Mouse (Mus musculus) intestine, embryonic 15.5 days (tissue): ENCODE data around the gene Col18a1. TPM values are rescaled to one million over a fixed set of nuclear protein-coding genes. Genes with fewer than 3 reads are reported as not detected.

Experiments used
- ATAC-seq: fragments of 200-750 bp; cut with Nextera tagmentation; 2 replicates; pipeline ENCODE4 v1.8.0; 2017; ENCODE audit warnings: moderate TSS enrichment, moderate library complexity
- H3K27ac ChIP-seq: fragments of 300-500 bp; sonication (generic); 2 replicates; pipeline ENCODE4 v1.5.1; 2015; ENCODE audit warnings: mild to moderate bottlenecking, inconsistent platforms
- H3K27me3 ChIP-seq: fragments of 300-500 bp; sonication (generic); replicated peaks from 2 replicates; pipeline ENCODE4 v1.6.1; 2015; ENCODE audit warnings: inconsistent platforms
- H3K36me3 ChIP-seq: fragments of 300-500 bp; sonication (generic); 2 replicates; pipeline ENCODE4 v1.6.1; 2015; ENCODE audit warnings: inconsistent platforms
- H3K4me1 ChIP-seq: fragments of 300-500 bp; sonication (generic); replicated peaks from 2 replicates; pipeline ENCODE4 v1.6.1; 2015; ENCODE audit warnings: inconsistent platforms
- H3K4me2 ChIP-seq: fragments of 300-500 bp; sonication (generic); replicated peaks from 2 replicates; pipeline ENCODE4 v1.6.1; 2015; ENCODE audit warnings: mild to moderate bottlenecking, inconsistent platforms
- H3K4me3 ChIP-seq: fragments of 300-500 bp; sonication (generic); replicated peaks from 2 replicates; pipeline ENCODE4 v1.5.1; 2015; ENCODE audit warnings: inconsistent platforms
- H3K9ac ChIP-seq: fragments of 300-500 bp; sonication (generic); 2 replicates; pipeline ENCODE4 v1.6.1; 2015; ENCODE audit warnings: inconsistent platforms
- H3K9me3 ChIP-seq: fragments of 300-500 bp; sonication (generic); 2 replicates; pipeline ENCODE4 v1.6.1; 2016; ENCODE audit warnings: inconsistent platforms
- WGBS: fragments of 180-500 bp; shearing (Covaris S2); methylation state at CpG from one replicate; pipeline ENCODE4 v1.1.7; 2015; 5-methylcytosine and 5-hydroxymethylcytosine counted together
- polyA plus RNA-seq: library from polyadenylated mRNA; unstranded; fragments of >200 nt; fragmentation: Nextera tagmentation; extraction: Ambion mirVana; gene quantifications from 2 replicates; pipeline ENCODE4 v1.2.1, GENCODE M21; 2015

Gene Col18a1
- polyA plus RNA-seq, 1 experiment from 2014 or later: 59.5 TPM

- peak; percentile 92 for ATAC-seq
- peak overlapping the region; percentile 59 for H3K4me3 ChIP-seq
- peak overlapping the region; percentile 95 for H3K4me2 ChIP-seq
- H3K4me1 ChIP-seq: peaks cover 21% of the 10 kb centered on the region
- H3K27me3 ChIP-seq: no peaks in the 10 kb centered on the region
- peak overlapping the region; percentile 73 for H3K9ac ChIP-seq
- no peaks in the 10 kb centered on the region for H3K9me3 ChIP-seq
- under 1% methylated on average over 49 of the region's 49 CpGs for WGBS
- H3K27ac ChIP-seq: peak overlapping the region; percentile 64; the same call in 1 of the 2 replicates
- no peaks in the 10 kb centered on the region for H3K36me3 ChIP-seq
Observed at GRCm38 (mm10) chr10:77032591-77033322, 133.6 kb downstream of the Col18a1 start.

GRCm38 (mm10) chr10:77031768-77032375 lies 134.5 kb downstream of the Col18a1 start, which contains the start of gene Slc19a1:
TSS of gene Slc19a1 (plus strand) at chr10:77032241.
- 43% methylated on average over 13 of the region's 13 CpGs for WGBS
- H3K4me2 ChIP-seq: peak within 1 kb of the TSS; percentile 95
- H3K27me3 ChIP-seq: no peaks in the 10 kb centered on the region
- H3K4me1 ChIP-seq: peaks cover 21% of the 10 kb centered on the region
- H3K9ac ChIP-seq: peak within 1 kb of the TSS; percentile 73
- H3K36me3 ChIP-seq: no peaks in the 10 kb centered on the region
- H3K9me3 ChIP-seq: no peaks in the 10 kb centered on the region
- H3K4me3 ChIP-seq: peak within 1 kb of the TSS; percentile 59
- no peak for ATAC-seq
- peak within 1 kb of the TSS; percentile 64; the same call in 1 of the 2 replicates for H3K27ac ChIP-seq

GRCm38 (mm10) chr10:77030666-77031065 lies 135.7 kb downstream of the Col18a1 start:
- Histone ChIP-seq H3K4me1 (peaks cover 21% of the 10 kb centered on the region), H3K36me3 (no peaks in the 10 kb centered on the region), H3K9ac (no peak overlapping the region), H3K27ac (no peak overlapping the region), H3K4me2 (no peak overlapping the region), H3K9me3 (no peaks in the 10 kb centered on the region), H3K27me3 (no peaks in the 10 kb centered on the region), H3K4me3 (no peak overlapping the region)
- WGBS: 79% methylated on average over 5 of the region's 5 CpGs
- ATAC-seq: no peak

- Histone ChIP-seq H3K4me2 (no peak overlapping the region), H3K9ac (no peak overlapping the region), H3K4me3 (no peak overlapping the region), H3K27me3 (no peaks in the 10 kb centered on the region), H3K27ac (peak overlapping the region; percentile 54; the same call in 1 of the 2 replicates), H3K9me3 (no peaks in the 10 kb centered on the region), H3K36me3 (no peaks in the 10 kb centered on the region), H3K4me1 (peaks cover 13% of the 10 kb centered on the region)
- peak; percentile 15 for ATAC-seq
- WGBS: 80% methylated on average over 4 of the region's 4 CpGs
Observed at GRCm38 (mm10) chr10:77029761-77030160, 136.6 kb downstream of the Col18a1 start.

- ATAC-seq: no peak
- H3K36me3 ChIP-seq: no peaks in the 10 kb centered on the region
- H3K27ac ChIP-seq: no peak overlapping the region
- no peak overlapping the region for H3K4me3 ChIP-seq
- no peak overlapping the region for H3K4me2 ChIP-seq
- peaks cover 5% of the 10 kb centered on the region; the same call in 1 of the 2 replicates for H3K4me1 ChIP-seq
- 75% methylated on average over 6 of the region's 6 CpGs for WGBS
- no peak overlapping the region for H3K9ac ChIP-seq
- no peaks in the 10 kb centered on the region for H3K27me3 ChIP-seq
- no peaks in the 10 kb centered on the region for H3K9me3 ChIP-seq
Observed at GRCm38 (mm10) chr10:77028782-77029296, 137.5 kb downstream of the Col18a1 start.

- ATAC-seq: no peak
- 74% methylated on average over 3 of the region's 3 CpGs for WGBS
- no peak overlapping the region for H3K9ac ChIP-seq
- no peak overlapping the region for H3K27ac ChIP-seq
- H3K4me1 ChIP-seq: no peaks in the 10 kb centered on the region; the same call in 1 of the 2 replicates
- H3K4me2 ChIP-seq: no peak overlapping the region
- no peaks in the 10 kb centered on the region for H3K36me3 ChIP-seq
- H3K27me3 ChIP-seq: no peaks in the 10 kb centered on the region
- no peak overlapping the region for H3K4me3 ChIP-seq
- no peaks in the 10 kb centered on the region for H3K9me3 ChIP-seq
Observed at GRCm38 (mm10) chr10:77026944-77027343, 139.4 kb downstream of the Col18a1 start.

- WGBS: 62% methylated on average over 5 of the region's 5 CpGs
- ATAC-seq: peak; percentile 61
Observed at GRCm38 (mm10) chr10:77024231-77024630, 142.1 kb downstream of the Col18a1 start.

GRCm38 (mm10) chr10:77022301-77023130 lies 143.8 kb downstream of the Col18a1 start:
- ATAC-seq: peak; percentile 74

More at GRCm38 (mm10) chr10:77024231-77024630, 142.1 kb downstream of the Col18a1 start:
- Histone ChIP-seq H3K36me3 (no peaks in the 10 kb centered on the region), H3K4me1 (no peaks in the 10 kb centered on the region), H3K9ac (no peak overlapping the region), H3K27me3 (no peaks in the 10 kb centered on the region), H3K4me3 (no peak overlapping the region), H3K27ac (0 out of 2 replicates have a peak overlapping the region, but pooled peaks have one; percentile 7), H3K4me2 (no peak overlapping the region), H3K9me3 (no peaks in the 10 kb centered on the region)

GRCm38 (mm10) chr10:77021399-77022052 lies 144.8 kb downstream of the Col18a1 start:
- 29% methylated on average over 17 of the region's 17 CpGs for WGBS
- no peaks in the 10 kb centered on the region for H3K9me3 ChIP-seq
- no peaks in the 10 kb centered on the region for H3K27me3 ChIP-seq
- H3K4me2 ChIP-seq: 0 out of 2 replicates have a peak overlapping the region, but pooled peaks have one; percentile 7
- no peak overlapping the region for H3K27ac ChIP-seq
- H3K36me3 ChIP-seq: no peaks in the 10 kb centered on the region
- H3K9ac ChIP-seq: no peak overlapping the region
- ATAC-seq: peak; percentile 24
- H3K4me1 ChIP-seq: no peaks in the 10 kb centered on the region
- H3K4me3 ChIP-seq: no peak overlapping the region

More at GRCm38 (mm10) chr10:77022301-77023130, 143.8 kb downstream of the Col18a1 start:
- Histone ChIP-seq H3K27me3 (no peaks in the 10 kb centered on the region), H3K4me1 (no peaks in the 10 kb centered on the region), H3K4me2 (no peak overlapping the region), H3K4me3 (no peak overlapping the region), H3K9ac (no peak overlapping the region), H3K27ac (peak overlapping the region; percentile 36; the same call in 1 of the 2 replicates), H3K9me3 (no peaks in the 10 kb centered on the region), H3K36me3 (no peaks in the 10 kb centered on the region)
- 66% methylated on average over 13 of the region's 13 CpGs for WGBS

GRCm38 (mm10) chr10:77017662-77018061 lies 148.7 kb downstream of the Col18a1 start:
- no peak overlapping the region for H3K9ac ChIP-seq
- H3K4me1 ChIP-seq: no peaks in the 10 kb centered on the region
- no peaks in the 10 kb centered on the region for H3K27me3 ChIP-seq
- no peaks in the 10 kb centered on the region for H3K36me3 ChIP-seq
- no peak overlapping the region for H3K4me3 ChIP-seq
- no peak overlapping the region for H3K27ac ChIP-seq
- H3K4me2 ChIP-seq: no peak overlapping the region
- ATAC-seq: peak; percentile 38
- 38% methylated on average over 9 of the region's 9 CpGs for WGBS
- no peaks in the 10 kb centered on the region for H3K9me3 ChIP-seq

GRCm38 (mm10) chr10:77017061-77017460 lies 149.3 kb downstream of the Col18a1 start:
- H3K4me2 ChIP-seq: no peak overlapping the region
- no peak for ATAC-seq
- no peak overlapping the region for H3K4me3 ChIP-seq
- H3K36me3 ChIP-seq: no peaks in the 10 kb centered on the region
- no peaks in the 10 kb centered on the region for H3K27me3 ChIP-seq
- whole genome bisulfite sequencing: 63% methylated on average over 2 of the region's 2 CpGs
- no peak overlapping the region for H3K9ac ChIP-seq
- H3K4me1 ChIP-seq: no peaks in the 10 kb centered on the region
- H3K9me3 ChIP-seq: no peaks in the 10 kb centered on the region
- H3K27ac ChIP-seq: no peak overlapping the region
